Mouse (Mus musculus): ENCODE measurements at regions not wholly inside any gene's neighbourhood (a gene's known extent, or its start where the extent isn't known, plus 50 kb on each side); places are given as distances from the start of the nearest gene placed in this dataset.

- no peak for DNase-seq
Measured at GRCm38 (mm10) chr4:71187801-71188200, 570.0 kb downstream of the Gm11232 start.

- no peak for DNase-seq
Measured at GRCm38 (mm10) chr4:71177661-71178060, 580.1 kb downstream of the Gm11232 start.

GRCm38 (mm10) chr4:71165802-71166201 is 592.0 kb downstream of the Gm11232 start:
- DNase-seq = no peak

- no peak for DNase-seq
Measured at GRCm38 (mm10) chr4:71131670-71132317, 597.0 kb upstream of the Megf9 start.

GRCm38 (mm10) chr4:71130946-71131669 is 596.3 kb upstream of the Megf9 start:
- DNase-seq = no peak

GRCm38 (mm10) chr4:71129306-71129705 is 594.5 kb upstream of the Megf9 start:
- no peak for DNase-seq
